Mouse (Mus musculus) liver, embryonic 16.5 days (tissue): ENCODE measurements around the gene Gm3417. TPM values are rescaled to one million over a fixed set of nuclear protein-coding genes. Genes with fewer than 3 reads are reported as not detected.

Source experiments
- ATAC-seq: fragments of 200-750 bp; cut with Nextera tagmentation; 2 replicates; pipeline ENCODE4 v1.8.0; 2017; ENCODE audit warnings: low read depth, mild to moderate bottlenecking, moderate number of reproducible peaks, moderate library complexity
- H3K27ac ChIP-seq: fragments of 300-500 bp; sonication (generic); 2 replicates; pipeline ENCODE4 v1.5.1; 2014; ENCODE audit warnings: mild to moderate bottlenecking, low read length
- H3K27me3 ChIP-seq: fragments of 300-500 bp; sonication (generic); 2 replicates; pipeline ENCODE4 v1.6.1; 2014; ENCODE audit warnings: low read depth, low read length, mixed read lengths; ENCODE audit not compliant: control insufficient read depth, insufficient read depth
- H3K36me3 ChIP-seq: fragments of 300-500 bp; sonication (generic); 2 replicates; pipeline ENCODE4 v1.6.1; 2014; ENCODE audit warnings: mild to moderate bottlenecking; ENCODE audit not compliant: control insufficient read depth, insufficient read depth
- H3K4me1 ChIP-seq: fragments of 300-500 bp; sonication (generic); 2 replicates; pipeline ENCODE4 v1.6.1; 2014; ENCODE audit warnings: low read depth, low read length, mixed read lengths; ENCODE audit not compliant: control insufficient read depth
- H3K4me2 ChIP-seq: fragments of 300-500 bp; sonication (generic); 2 replicates; pipeline ENCODE4 v1.6.1; 2014; ENCODE audit warnings: low read depth, low read length, mixed read lengths
- H3K4me3 ChIP-seq: fragments of 300-500 bp; sonication (generic); 2 replicates; pipeline ENCODE4 v1.5.1; 2014; ENCODE audit warnings: low read depth, mild to moderate bottlenecking, low read length
- H3K9ac ChIP-seq: fragments of 300-500 bp; sonication (generic); 2 replicates; pipeline ENCODE4 v1.6.1; 2014; ENCODE audit warnings: low read depth, low read length
- H3K9me3 ChIP-seq: fragments of 300-500 bp; sonication (generic); replicated peaks from 2 replicates; pipeline ENCODE4 v1.6.1; 2016; ENCODE audit warnings: low read length; ENCODE audit not compliant: control insufficient read depth
- WGBS: fragments of 180-500 bp; shearing (Covaris S2); extraction: QIAGEN DNeasy Blood & Tissue Kit; methylation state at CpG from one replicate; pipeline ENCODE4 v1.1.7; 2014; ENCODE audit not compliant: insufficient replicate concordance; 5-methylcytosine and 5-hydroxymethylcytosine counted together
- polyA plus RNA-seq: library from polyadenylated mRNA; unstranded; fragments of >200 nt; fragmentation: Nextera tagmentation; extraction: Ambion mirVana; gene quantifications from 2 replicates; pipeline ENCODE4 v1.2.1, GENCODE M21; 2015

The Gm3417 gene
- polyA plus RNA-seq, 1 experiment from 2014 or later, result 0.14 TPM

GRCm38 (mm10) chr17:14960520-14960919 is 18.1 kb downstream of the Gm3417 start:
- peak; percentile 20 for ATAC-seq
- Histone ChIP-seq H3K9ac (peak overlapping the region; percentile 94), H3K36me3 (peaks cover 8% of the 10 kb centered on the region), H3K4me3 (peak overlapping the region; percentile 74), H3K4me1 (peaks cover 17% of the 10 kb centered on the region), H3K27ac (peak overlapping the region; percentile 88), H3K4me2 (peak overlapping the region; percentile 63), H3K9me3 (no peaks in the 10 kb centered on the region), H3K27me3 (no peaks in the 10 kb centered on the region)
- WGBS, result under 1% methylated on average over 20 of the region's 23 CpGs

- Histone ChIP-seq H3K27me3 (no peaks in the 10 kb centered on the region), H3K9me3 (no peaks in the 10 kb centered on the region), H3K27ac (peak overlapping the region; percentile 57), H3K4me1 (peaks cover 17% of the 10 kb centered on the region), H3K9ac (peak overlapping the region; percentile 69), H3K4me3 (peak overlapping the region; percentile 66), H3K4me2 (peak overlapping the region; percentile 74), H3K36me3 (peaks cover 11% of the 10 kb centered on the region)
- ATAC-seq, result peak; percentile 20
- 16% methylated on average over 3 of the region's 3 CpGs for WGBS
Measured at GRCm38 (mm10) chr17:14959979-14960378, 18.6 kb downstream of the Gm3417 start.

- WGBS, result 32% methylated on average over 5 of the region's 5 CpGs
- Histone ChIP-seq H3K4me3 (peak overlapping the region; percentile 66), H3K27ac (peak overlapping the region; percentile 47), H3K36me3 (peaks cover 21% of the 10 kb centered on the region), H3K4me2 (peak overlapping the region; percentile 74), H3K4me1 (peaks cover 17% of the 10 kb centered on the region), H3K9me3 (no peaks in the 10 kb centered on the region), H3K27me3 (no peaks in the 10 kb centered on the region), H3K9ac (peak overlapping the region; percentile 43)
- no peak for ATAC-seq
Measured at GRCm38 (mm10) chr17:14958686-14959327, 19.8 kb downstream of the Gm3417 start.

DNA sequence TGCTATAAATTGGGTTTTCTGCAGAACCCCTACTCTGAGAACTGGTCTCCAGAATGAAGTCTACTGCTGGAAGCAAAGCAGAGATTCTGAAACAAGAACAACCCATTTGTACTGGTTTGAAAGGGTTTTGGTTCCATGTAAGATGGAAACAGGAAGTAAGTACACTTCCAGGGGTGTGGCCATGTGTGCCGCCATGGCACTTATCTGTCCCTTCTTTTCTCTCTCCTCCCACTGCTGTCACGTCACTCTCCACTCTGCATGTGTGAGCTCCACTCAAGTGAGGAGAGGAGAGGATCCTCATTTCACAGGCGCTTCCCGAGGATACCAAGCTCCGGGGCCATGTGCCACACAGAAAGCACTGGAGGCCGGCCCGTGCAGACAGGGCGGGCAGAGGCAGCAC is 25.1 kb downstream of the Gm3417 start:
- H3K36me3 ChIP-seq, result peaks cover 57% of the 10 kb centered on the region
- H3K27ac ChIP-seq, result peak overlapping the region; percentile 50; the same call in 1 of the 2 replicates
- 65% methylated on average over 8 of the region's 8 CpGs for WGBS
- no peaks in the 10 kb centered on the region for H3K27me3 ChIP-seq
- no peak overlapping the region for H3K4me3 ChIP-seq
- peak; percentile 66 for ATAC-seq
- no peak overlapping the region for H3K4me2 ChIP-seq
- no peak overlapping the region for H3K9ac ChIP-seq
- peaks cover 9% of the 10 kb centered on the region for H3K4me1 ChIP-seq
- no peaks in the 10 kb centered on the region for H3K9me3 ChIP-seq

- Histone ChIP-seq H3K9me3 (no peaks in the 10 kb centered on the region), H3K27ac (no peak overlapping the region), H3K4me3 (no peak overlapping the region), H3K27me3 (no peaks in the 10 kb centered on the region), H3K36me3 (peaks cover 58% of the 10 kb centered on the region), H3K9ac (no peak overlapping the region), H3K4me1 (peaks cover 12% of the 10 kb centered on the region), H3K4me2 (no peak overlapping the region)
- WGBS, result 73% methylated on average over 7 of the region's 7 CpGs
- ATAC-seq, result no peak
Measured at GRCm38 (mm10) chr17:14949161-14949827, 29.3 kb downstream of the Gm3417 start.

GRCm38 (mm10) chr17:14944551-14944950 is 34.0 kb downstream of the Gm3417 start:
- H3K4me3 ChIP-seq, result no peak overlapping the region
- no peak for ATAC-seq
- peaks cover 22% of the 10 kb centered on the region for H3K36me3 ChIP-seq
- H3K9me3 ChIP-seq, result no peaks in the 10 kb centered on the region
- H3K9ac ChIP-seq, result no peak overlapping the region
- WGBS, result 83% methylated on average over 1 of the region's 1 CpGs
- peaks cover 16% of the 10 kb centered on the region for H3K4me1 ChIP-seq
- peak overlapping the region; percentile 93; the same call in 1 of the 2 replicates for H3K4me2 ChIP-seq
- no peak overlapping the region for H3K27ac ChIP-seq
- H3K27me3 ChIP-seq, result no peaks in the 10 kb centered on the region

- Histone ChIP-seq H3K4me2 (peak overlapping the region; percentile 93), H3K9ac (peak overlapping the region; percentile 77), H3K36me3 (peaks cover 16% of the 10 kb centered on the region), H3K9me3 (no peaks in the 10 kb centered on the region), H3K4me3 (peak overlapping the region; percentile 72), H3K27ac (peak overlapping the region; percentile 80), H3K4me1 (peaks cover 16% of the 10 kb centered on the region), H3K27me3 (no peaks in the 10 kb centered on the region)
- 0 out of 2 replicates have a peak, but pooled peaks have one; percentile 1 for ATAC-seq
- WGBS, result 8% methylated on average over 16 of the region's 16 CpGs
Measured at GRCm38 (mm10) chr17:14943729-14944059, 34.9 kb downstream of the Gm3417 start.

GRCm38 (mm10) chr17:14943009-14943728 is 35.4 kb downstream of the Gm3417 start, which contains the start of the genes Wdr27 and 1600012H06Rik:
Gene Wdr27 (minus strand): TSS chr17:14943158.
Gene 1600012H06Rik (plus strand): TSS chr17:14943184.
- H3K4me3 ChIP-seq, result peak within 1 kb of the TSS; percentile 72
- H3K4me2 ChIP-seq, result peak within 1 kb of the TSS; percentile 93
- under 1% methylated on average over 54 of the region's 54 CpGs for WGBS

More at GRCm38 (mm10) chr17:14943009-14943728, 35.4 kb downstream of the Gm3417 start, which contains the start of the genes Wdr27 and 1600012H06Rik:
- ATAC-seq, result peak; percentile 98
- Histone ChIP-seq H3K9me3 (no peaks in the 10 kb centered on the region), H3K27me3 (no peaks in the 10 kb centered on the region), H3K36me3 (peaks cover 13% of the 10 kb centered on the region), H3K27ac (peak within 1 kb of the TSS; percentile 80), H3K4me1 (peaks cover 16% of the 10 kb centered on the region), H3K9ac (peak within 1 kb of the TSS; percentile 77)
